Mouse (Mus musculus): ENCODE results near the gene 4931440F15Rik.

DNA sequence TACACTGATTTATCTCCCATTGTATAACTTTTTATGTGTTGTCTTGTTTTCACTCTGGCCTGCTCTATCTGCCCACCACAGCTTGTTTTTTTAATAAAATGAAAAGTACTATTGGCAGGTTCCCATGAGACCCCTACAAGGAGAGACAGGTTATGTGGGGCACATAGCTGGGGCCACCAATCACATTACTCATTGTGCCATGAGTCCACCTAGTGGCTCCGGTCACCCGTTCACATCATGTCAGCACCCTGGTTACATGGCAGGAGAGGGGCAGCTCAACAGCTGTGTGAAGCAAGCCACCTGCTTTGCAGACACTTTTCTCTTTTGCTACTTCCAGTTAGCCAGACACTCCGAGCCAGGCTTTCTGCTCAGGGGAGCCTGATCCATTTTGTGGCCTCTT lies 13.0 kb downstream of the 4931440F15Rik start:
- TF ChIP-seq CTCF (IDR thresholded peaks at IDR 0.05; ENCODE audit: extremely low read depth, insufficient read depth, low read length) (no peak), POLR2A (IDR thresholded peaks at IDR 0.05; ENCODE audit: extremely low read depth, insufficient read depth, low read length) (no peak)
